Mouse (Mus musculus) spleen, adult 2 months (tissue): ENCODE measurements around the gene Odf4. TPM values are rescaled to one million over a fixed set of nuclear protein-coding genes. Genes with fewer than 3 reads are reported as not detected.

Source experiments
- DNase-seq, 2 experiments: peaks; one replicate each; pipeline versions ENCODE4 v3.0.0 to v3.0.0-alpha.2; 2012 to 2021; ENCODE audit warnings: low spot score in 2 of 2, low read depth in 1 of 2
- H3K27ac ChIP-seq: fragments of 200-500 bp; 2 replicates; pipeline ENCODE4 v1.5.1; 2012; ENCODE audit warnings: low read length, inconsistent platforms; ENCODE audit not compliant: insufficient read depth
- H3K27me3 ChIP-seq: fragments of 200-500 bp; 2 replicates; pipeline ENCODE4 v1.6.1; 2012; ENCODE audit warnings: mild to moderate bottlenecking, moderate library complexity, low read length, inconsistent platforms; ENCODE audit not compliant: control insufficient read depth, insufficient read depth
- H3K36me3 ChIP-seq: fragments of 200-500 bp; 2 replicates; pipeline ENCODE4 v1.6.1; 2012; ENCODE audit warnings: mild to moderate bottlenecking, low read length, inconsistent platforms; ENCODE audit not compliant: control insufficient read depth, insufficient read depth
- H3K4me1 ChIP-seq: fragments of 200-500 bp; 2 replicates; pipeline ENCODE4 v1.6.1; 2011; ENCODE audit warnings: inconsistent platforms; ENCODE audit not compliant: control insufficient read depth, insufficient read depth, insufficient read length
- H3K4me3 ChIP-seq: fragments of 200-500 bp; 2 replicates; pipeline ENCODE4 v1.5.1; 2011; ENCODE audit warnings: mild to moderate bottlenecking, inconsistent platforms; ENCODE audit not compliant: insufficient read depth, insufficient read length; ENCODE audit errors: extremely low read depth
- CTCF ChIP-seq: fragments of 200-500 bp; IDR thresholded peaks from 2 replicates; pipeline ENCODE4 v1.5.1; 2011; ENCODE audit warnings: mild to moderate bottlenecking, inconsistent platforms; ENCODE audit not compliant: insufficient read depth, insufficient read length, insufficient replicate concordance; ENCODE audit errors: extremely low read depth
- POLR2A ChIP-seq: fragments of 200-500 bp; IDR thresholded peaks from 2 replicates; pipeline ENCODE4 v1.6.1; 2011; ENCODE audit warnings: low read depth, low read length, inconsistent platforms
- WGBS: fragments of 180-500 bp; shearing (Covaris S2); methylation state at CpG from one replicate; pipeline ENCODE4 v1.1.7; 2018; 5-methylcytosine and 5-hydroxymethylcytosine counted together
- polyA plus RNA-seq: library from polyadenylated mRNA; depleted of rRNA; stranded (reverse); fragments of >200 nt; gene quantifications from 2 replicates; pipeline ENCODE4 v1.2.3, GENCODE M21; 2012

Odf4 gene
- polyA plus RNA-seq, 1 experiment = not detected

DNA sequence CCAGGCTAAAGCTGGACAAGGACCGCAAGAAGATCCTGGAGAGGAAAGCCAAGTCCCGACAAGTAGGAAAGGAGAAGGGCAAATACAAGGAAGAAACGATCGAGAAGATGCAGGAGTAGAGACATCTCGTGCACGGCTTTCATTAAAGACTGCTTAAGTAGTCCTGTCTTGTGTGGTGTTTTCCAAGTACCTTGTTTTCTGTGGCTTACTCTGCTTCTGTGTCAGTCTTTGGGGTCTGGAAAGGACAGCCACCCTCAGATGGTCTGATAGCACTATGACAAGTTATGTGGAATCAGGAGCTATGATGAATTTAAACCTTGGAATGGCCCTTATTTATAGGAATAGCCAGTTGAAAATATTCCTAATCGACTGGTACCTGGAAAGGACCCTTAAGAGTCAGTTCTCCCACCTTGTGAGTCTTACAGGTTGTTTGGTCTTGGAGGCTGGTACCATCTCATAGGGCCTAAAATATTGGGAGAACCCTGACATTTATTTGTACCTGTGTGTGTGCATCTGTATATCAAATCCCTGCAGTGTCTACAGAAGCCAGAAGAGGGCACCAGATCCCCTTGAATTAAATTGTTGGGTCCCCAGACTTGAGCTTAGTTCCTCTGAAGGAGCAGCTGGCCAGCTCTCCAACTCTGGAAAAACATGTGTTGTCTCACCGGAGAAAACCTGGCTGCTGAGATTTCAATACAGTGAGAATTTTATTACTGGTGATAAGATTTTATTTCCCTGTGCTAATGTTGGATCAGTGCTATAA lies 22.3 kb downstream of the Odf4 start:
- Histone ChIP-seq H3K36me3 (peaks cover 33% of the 10 kb centered on the region), H3K4me1 (peaks cover 7% of the 10 kb centered on the region; the same call in 1 of the 2 replicates), H3K27me3 (no peaks in the 10 kb centered on the region), H3K27ac (no peak overlapping the region), H3K4me3 (no peak overlapping the region)
- DNase-seq = peak; percentile 36 to 63
- TF ChIP-seq CTCF = peak; percentile 10; the same call in 1 of the 2 replicates
- no peak for TF ChIP-seq POLR2A
- WGBS = 82% methylated on average over 8 of the region's 8 CpGs

DNA sequence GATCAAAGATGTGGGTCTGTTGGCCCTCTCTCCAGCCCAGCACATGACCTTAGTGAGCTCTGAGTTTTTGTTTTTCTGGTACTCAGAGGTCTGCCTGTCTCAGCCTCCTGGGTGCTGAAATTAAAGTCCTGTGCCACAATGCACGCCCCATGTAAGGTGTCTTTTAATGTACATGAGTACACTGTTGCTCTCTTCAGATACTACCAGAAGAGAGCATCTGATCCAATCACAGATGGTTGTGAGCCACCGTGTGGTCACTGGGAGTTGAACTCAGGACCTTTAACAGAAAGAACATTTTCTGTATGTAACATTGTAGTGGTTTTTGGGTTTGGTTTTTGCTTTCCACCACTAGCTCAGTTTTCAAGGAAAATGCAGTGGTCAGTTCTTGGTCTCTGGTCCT lies 23.1 kb downstream of the Odf4 start:
- Histone ChIP-seq H3K27ac (no peak overlapping the region), H3K27me3 (no peaks in the 10 kb centered on the region), H3K36me3 (peaks cover 33% of the 10 kb centered on the region), H3K4me3 (no peak overlapping the region), H3K4me1 (peaks cover 7% of the 10 kb centered on the region; the same call in 1 of the 2 replicates)
- no peak for DNase-seq
- 85% methylated on average over 2 of the region's 2 CpGs for WGBS
- TF ChIP-seq CTCF = no peak
- TF ChIP-seq POLR2A = no peak

DNA sequence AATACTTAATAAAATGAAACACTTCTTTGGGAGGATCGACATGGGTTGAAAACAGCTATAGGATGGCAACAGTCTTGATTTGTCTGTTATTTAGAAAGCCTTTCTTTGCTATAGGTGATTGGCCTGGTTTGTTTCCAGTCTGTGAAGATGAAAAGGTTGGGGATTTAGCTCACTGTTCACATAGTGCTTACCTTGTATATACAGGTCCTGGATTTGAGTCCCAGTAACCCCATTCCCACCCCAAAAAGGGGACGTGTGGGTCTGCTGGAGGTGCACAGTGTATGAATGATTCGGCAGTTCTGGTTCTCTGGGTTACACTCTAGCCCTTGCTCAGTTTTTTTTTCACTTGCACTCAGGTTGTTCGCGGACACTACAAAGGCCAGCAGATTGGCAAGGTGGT lies 24.1 kb downstream of the Odf4 start:
- H3K4me3 ChIP-seq = no peak overlapping the region
- WGBS = 74% methylated on average over 5 of the region's 5 CpGs
- 0 out of 2 replicates have a peak, but pooled peaks cover 2% of the 10 kb centered on the region for H3K27me3 ChIP-seq
- no peak for DNase-seq
- TF ChIP-seq POLR2A (no peak), CTCF (no peak)
- H3K27ac ChIP-seq = no peak overlapping the region
- peaks cover 33% of the 10 kb centered on the region for H3K36me3 ChIP-seq
- H3K4me1 ChIP-seq = peaks cover 7% of the 10 kb centered on the region; the same call in 1 of the 2 replicates

- TF ChIP-seq CTCF = no peak
- TF ChIP-seq POLR2A = no peak
- Histone ChIP-seq H3K4me3 (peak overlapping the region; percentile 37; the same call in 1 of the 2 replicates), H3K36me3 (peaks cover 33% of the 10 kb centered on the region), H3K4me1 (peaks cover 7% of the 10 kb centered on the region; the same call in 1 of the 2 replicates), H3K27me3 (0 out of 2 replicates have a peak, but pooled peaks cover 2% of the 10 kb centered on the region), H3K27ac (no peak overlapping the region)
- 8% methylated on average over 11 of the region's 11 CpGs for WGBS
- DNase-seq = no peak
Measured at GRCm38 (mm10) chr11:68902367-68902766, 24.5 kb downstream of the Odf4 start.

DNA sequence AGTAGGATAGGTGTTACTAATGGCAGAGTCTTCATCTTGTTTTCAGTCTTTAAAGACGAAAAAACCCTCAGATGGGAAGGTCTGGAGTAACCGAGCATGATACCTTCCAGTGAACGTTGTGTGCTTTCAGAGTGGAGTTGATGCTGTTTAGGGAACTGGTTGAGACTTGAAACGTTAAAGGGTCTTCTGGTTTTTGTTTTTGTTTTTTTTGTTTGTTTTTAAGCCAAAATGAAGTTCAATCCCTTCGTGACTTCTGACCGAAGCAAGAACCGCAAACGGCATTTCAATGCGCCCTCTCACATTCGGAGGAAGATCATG lies 24.9 kb downstream of the Odf4 start:
- peaks cover 7% of the 10 kb centered on the region; the same call in 1 of the 2 replicates for H3K4me1 ChIP-seq
- peaks cover 32% of the 10 kb centered on the region for H3K36me3 ChIP-seq
- no peak overlapping the region for H3K27ac ChIP-seq
- 0 out of 2 replicates have a peak, but pooled peaks cover 2% of the 10 kb centered on the region for H3K27me3 ChIP-seq
- TF ChIP-seq CTCF (no peak), POLR2A (no peak)
- H3K4me3 ChIP-seq = peak overlapping the region; percentile 89
- WGBS = 3% methylated on average over 10 of the region's 10 CpGs
- DNase-seq = no peak

DNA sequence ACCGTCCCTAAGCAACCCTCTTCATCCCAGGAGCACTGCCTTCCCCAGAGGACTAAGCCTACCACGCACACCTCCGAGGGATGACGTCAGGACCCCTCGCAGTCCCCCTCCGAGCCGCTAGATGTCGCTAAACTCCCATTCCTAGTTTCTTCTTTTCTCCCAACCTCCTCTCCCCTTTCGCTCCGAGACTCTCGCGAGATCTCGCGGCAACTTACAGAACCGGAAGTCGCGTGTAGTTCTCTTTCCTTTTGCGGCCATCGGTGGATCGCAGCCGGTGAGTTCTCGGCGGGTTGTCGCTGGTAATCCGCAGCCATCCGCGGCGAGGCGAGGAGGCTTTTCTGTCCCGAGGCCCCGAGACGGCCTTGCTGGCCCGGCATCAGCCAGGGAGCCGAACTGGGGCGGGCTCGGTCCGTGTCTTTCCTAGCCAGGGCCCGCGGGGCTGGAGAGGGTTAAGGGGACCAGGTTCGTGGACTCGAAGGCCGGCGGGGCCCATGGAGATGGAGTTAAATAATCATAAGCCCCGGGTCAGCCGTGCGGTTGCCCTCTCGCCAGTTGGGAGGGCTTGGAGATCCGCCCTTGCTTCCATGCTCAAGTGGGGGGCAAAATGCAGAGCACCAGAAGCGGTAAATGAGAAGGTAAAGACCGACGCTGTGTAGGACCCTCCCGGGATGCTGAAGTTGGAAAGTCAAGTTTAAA lies 25.4 kb downstream of the Odf4 start, which contains the start of gene Rpl26:
Rpl26 (plus strand) TSS at position 233 of the 696 bp plus-strand sequence.
- under 1% methylated on average over 52 of the region's 52 CpGs for WGBS
- H3K36me3 ChIP-seq = peaks cover 29% of the 10 kb centered on the region
- peaks cover 7% of the 10 kb centered on the region; the same call in 1 of the 2 replicates for H3K4me1 ChIP-seq
- H3K27ac ChIP-seq = peak within 1 kb of the TSS; percentile 87
- H3K27me3 ChIP-seq = 0 out of 2 replicates have a peak, but pooled peaks cover 2% of the 10 kb centered on the region
- TF ChIP-seq CTCF (peak; percentile 96), POLR2A (peak; percentile 94)
- peak; percentile 97 to 99 for DNase-seq
- peak within 1 kb of the TSS; percentile 89 for H3K4me3 ChIP-seq
